Mouse (Mus musculus): ENCODE results near the gene Stxbp3.

DNA sequence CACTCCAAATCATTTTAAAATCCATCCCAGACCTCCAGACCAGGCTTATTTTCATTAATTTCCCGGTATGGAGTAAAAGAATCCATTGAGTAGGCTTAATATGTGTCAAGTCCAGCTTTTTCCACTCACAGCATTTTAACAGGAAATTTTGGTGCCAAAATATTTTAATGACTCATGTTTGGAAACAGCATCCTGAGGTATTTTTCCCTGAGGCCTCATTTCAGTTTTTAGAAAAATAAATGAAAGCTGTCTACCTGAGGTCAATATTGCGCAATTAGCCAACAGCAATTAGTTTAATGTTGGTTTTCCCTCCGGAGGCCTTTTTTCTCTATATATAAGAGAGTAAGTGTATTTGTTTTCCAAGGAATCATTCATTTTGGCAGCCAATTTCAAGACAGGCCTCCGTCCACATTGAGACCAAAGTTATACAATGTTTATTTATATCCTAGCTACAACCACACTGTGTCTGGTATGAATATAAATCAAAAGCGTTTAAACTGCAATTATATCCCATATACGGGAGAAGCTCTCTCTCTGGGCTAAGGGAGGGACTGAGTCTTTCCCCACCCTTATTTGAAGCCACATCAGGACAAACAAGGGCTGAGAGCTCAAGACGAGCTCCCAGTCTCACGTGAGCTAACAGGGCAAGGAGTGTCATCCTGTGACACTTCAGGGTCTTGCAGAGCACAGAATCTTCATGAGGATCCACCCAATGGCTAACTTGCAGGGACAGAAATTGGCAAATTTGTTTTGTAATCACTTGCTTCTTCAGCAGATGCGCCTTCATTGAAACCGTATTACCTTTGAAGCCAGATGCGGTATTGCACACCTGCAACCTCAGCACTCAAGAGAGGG lies 80.5 kb downstream of the Stxbp3 start:
- TF ChIP-seq GATA1 (IDR thresholded peaks at IDR 0.05; ENCODE audit: low read length) (no peak), TAL1 (IDR thresholded peaks at IDR 0.05; ENCODE audit: low read length) (no peak)

All from erythroblast, embryonic 14.5 days (primary cell).